Mouse (Mus musculus) thymus, postnatal 4 days (tissue): ENCODE measurements around the gene Bcas1.
"Not testable (repeated sequence)": the region's sequence is repeated elsewhere in the genome, so short reads cannot be mapped to it uniquely, and the experiment has no call there.

Source experiments
- DNase-seq: peaks from one replicate; pipeline ENCODE4 v3.0.0; 2021

Gene Bcas1

GRCm38 (mm10) chr2:170427704-170428103 lies at the start of gene Bcas1:
Bcas1 (minus strand) TSS chr2:170427845.
- DNase-seq, result no peak

DNA sequence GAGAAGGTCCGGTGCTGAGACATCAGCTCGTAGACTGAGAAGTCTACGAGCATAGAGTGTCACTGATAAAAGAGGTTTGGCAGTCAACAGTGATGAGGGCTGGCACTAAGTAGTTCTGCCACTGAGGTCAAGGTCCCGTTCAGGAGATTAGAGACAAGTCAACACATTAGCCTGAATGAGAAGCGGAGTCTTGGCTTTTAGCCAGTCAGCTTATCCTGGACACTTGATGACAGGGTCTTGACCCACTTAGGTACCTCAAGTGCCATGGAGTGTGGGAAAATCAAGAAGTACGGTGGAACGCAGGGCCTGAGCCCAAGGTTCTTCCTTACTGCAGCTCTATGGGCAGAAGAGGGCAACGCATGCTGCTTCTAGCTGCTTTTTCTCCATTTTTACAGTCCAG lies 49.0 kb upstream of the Bcas1 start:
- no peak for DNase-seq

DNA sequence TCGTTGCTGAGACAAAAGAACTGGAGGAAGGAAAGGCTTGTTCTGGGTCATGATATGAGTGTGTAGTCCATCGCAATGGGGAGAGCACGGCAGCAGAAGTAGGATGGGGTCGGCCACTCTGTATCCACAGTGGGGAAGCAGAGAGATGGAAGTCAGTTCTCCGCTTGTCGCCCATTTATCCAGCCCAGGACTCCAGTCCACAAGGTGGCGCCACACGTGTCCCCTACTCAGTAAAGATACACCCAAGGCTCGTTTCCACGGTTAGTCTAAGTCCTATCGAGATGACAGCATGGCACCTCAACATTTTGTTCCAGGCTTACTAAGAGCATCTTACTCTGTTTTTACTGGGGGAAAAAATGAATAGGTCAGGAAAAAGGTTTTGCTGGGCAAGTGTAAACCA lies 48.6 kb upstream of the Bcas1 start:
- DNase-seq, result peak; percentile 71

- DNase-seq, result no peak
These were observed 47.5 kb upstream of the Bcas1 start for GRCm38 (mm10) chr2:170475164-170475563.

GRCm38 (mm10) chr2:170474125-170474524 lies 46.5 kb upstream of the Bcas1 start:
- DNase-seq, result no peak

DNA sequence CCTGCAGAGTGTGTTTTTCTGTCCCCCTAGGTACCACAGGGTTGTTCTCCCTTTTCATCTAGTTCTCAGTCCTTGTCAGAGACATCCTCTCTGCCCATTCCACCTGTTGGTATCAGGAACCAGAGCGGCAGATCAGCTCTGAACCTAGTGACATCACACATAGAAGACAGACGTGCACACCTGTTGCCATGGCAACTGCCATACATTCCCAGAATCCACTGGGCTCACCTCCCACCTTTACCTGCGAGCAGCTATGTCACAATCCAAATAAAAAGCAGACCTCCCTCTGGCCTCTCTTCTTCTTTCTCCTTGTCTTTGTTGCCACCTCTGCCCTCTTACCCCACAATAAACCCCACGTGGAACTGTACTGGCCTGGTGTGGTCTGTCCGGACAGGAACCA lies 42.9 kb upstream of the Bcas1 start:
- no peak for DNase-seq

- DNase-seq, result no peak
These were observed 42.1 kb upstream of the Bcas1 start for GRCm38 (mm10) chr2:170469616-170470308.

- DNase-seq, result peak; percentile 66
These were observed 40.4 kb upstream of the Bcas1 start for GRCm38 (mm10) chr2:170468009-170468408.

DNA sequence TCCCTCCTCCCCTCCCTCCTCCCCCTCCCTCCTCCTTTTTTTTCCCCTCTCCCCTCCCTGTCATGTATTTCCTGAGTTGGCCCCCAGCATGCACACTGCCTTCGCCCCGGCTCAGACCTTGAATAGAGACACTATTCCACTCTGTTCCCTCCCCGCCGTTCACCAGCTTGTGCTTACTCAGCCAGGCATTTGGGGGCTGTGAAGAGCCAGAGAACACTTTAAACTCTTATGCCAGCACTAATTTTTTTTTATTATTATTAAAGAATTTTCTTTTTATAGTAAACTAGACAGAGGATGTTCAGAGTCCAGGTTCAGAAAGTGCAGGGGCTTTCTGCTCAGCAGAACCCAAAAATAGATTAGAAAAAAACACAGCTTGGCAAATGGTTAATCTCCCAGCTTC lies 37.2 kb upstream of the Bcas1 start:
- DNase-seq, result no peak

DNA sequence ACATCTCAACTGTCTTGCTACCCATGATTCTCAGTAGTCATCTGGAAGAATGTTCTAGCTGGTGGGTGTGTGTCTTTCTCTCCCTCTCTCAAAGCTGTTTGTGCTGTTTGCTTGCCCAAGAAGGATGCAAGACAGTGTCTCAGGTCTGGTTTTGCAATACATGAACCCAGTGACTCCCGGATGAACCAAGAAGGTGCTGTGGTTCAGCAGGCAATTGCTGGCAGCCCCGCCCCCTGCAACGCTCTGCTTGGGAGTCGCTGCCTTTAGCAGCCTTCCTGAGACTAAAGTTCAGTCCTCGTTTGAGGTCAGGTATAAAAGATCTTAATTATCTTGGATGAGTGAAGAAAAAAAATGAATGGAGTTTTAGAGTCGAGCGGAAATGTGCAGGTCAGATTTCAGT lies 34.0 kb upstream of the Bcas1 start:
- DNase-seq, result no peak

DNA sequence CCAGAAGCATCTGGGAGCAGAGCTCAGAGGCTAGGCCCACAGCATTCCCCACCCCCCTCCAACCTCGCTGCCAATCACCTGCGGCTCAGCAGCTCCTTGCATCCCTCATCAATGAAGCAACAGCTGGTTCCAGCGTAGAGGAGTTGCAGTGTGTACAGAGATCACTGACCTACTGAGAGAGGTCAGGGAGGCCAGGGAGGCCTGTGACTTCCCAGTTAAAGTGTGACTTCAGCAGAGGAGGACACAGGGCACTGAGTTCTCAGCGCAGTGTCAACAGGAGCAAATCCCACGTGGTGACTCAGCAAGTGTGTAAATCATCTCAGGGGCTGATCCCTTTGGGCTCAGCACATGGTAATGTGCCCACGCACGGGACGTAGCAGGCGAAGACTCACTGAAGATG lies 32.2 kb upstream of the Bcas1 start:
- no peak for DNase-seq

GRCm38 (mm10) chr2:170459183-170459582 lies 31.5 kb upstream of the Bcas1 start:
- DNase-seq, result no peak

DNA sequence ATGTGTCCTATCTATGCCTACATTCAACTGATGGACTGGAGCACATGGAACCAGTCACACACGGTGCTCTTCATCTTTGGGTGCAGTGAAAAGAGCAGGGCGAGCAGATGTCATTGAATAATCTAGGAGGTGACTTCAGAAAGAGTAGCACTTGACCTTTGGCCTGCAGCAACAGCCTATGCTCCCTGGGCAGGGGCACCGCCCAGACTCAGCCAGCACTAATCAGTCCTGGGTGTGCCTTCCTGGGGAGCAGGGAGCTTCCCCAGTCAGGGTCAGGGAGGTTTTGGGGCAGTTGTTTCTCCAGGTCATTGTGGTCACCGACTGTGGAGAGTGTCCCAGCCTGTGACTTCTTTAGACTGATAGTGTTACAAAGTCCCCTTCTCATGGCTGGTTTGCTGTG lies 26.2 kb upstream of the Bcas1 start:
- DNase-seq, result not testable (repeated sequence)

GRCm38 (mm10) chr2:170450933-170451332 lies 23.3 kb upstream of the Bcas1 start:
- DNase-seq, result peak; percentile 81

DNA sequence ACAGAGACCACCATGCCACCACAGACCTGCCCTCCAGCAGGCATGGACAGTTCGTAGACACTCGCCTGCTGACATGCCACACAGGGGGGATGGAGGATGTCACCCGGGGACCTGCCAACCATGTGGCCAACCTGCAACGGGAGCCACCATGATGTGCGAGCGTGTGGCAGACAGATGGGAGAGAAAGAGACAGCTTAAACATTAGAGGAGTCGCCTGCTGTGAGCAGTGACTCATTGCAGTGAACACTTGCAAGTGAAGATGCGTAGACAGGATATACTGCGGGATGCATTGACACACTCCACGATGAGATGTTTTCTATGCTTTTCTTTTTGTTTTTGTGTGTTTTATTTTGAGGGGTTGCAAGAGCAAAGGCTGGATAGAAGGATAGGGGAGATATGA lies 20.0 kb upstream of the Bcas1 start:
- no peak for DNase-seq

DNA sequence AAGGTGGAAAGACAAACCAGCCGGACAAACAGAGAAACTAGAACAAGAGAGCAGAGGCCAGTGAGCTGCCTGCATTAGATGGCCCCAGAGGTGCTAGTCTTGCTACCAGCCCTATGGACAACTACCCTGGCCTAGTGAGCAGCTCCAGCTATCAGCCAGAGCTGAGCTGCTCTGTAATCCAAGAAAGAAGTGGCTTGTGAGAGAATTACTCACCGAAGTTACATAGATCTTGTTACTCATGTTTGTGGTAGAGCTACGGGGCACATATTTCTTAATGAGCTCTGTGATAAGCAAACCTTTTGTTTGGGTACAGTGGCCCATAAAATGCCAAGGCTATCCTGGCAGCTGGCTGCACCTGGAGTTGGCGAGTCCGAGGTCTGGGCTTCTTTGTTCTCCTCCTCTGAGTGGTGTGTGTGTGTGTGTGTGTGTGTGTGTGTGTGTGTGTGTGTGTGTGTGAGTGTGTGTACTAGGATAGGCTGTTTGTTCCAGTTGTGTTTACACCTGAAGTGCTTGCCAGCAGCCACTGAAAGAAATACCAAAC lies 19.3 kb upstream of the Bcas1 start:
- no peak for DNase-seq

GRCm38 (mm10) chr2:170445861-170446260 lies 18.2 kb upstream of the Bcas1 start:
- DNase-seq, result no peak

DNA sequence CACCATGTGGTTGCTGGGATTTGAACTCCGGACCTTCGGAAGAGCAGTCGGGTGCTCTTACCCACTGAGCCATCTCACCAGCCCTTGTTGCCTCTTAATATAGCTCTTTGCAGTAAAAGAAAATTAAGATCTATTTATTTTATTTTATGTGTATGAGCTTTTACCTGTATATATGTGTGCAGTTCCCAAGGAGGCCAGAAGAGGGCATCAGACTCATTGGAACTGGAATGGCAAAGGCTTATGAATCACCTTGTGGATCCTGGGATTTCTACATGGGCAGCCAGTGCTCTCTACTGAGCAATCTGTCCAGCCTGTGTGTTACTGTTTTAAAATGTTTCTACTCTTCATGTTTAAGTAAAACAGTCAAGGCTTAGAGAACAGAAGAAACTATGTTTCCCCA lies 14.9 kb upstream of the Bcas1 start:
- DNase-seq, result peak; percentile 46

- no peak for DNase-seq
These were observed 11.1 kb upstream of the Bcas1 start for GRCm38 (mm10) chr2:170438782-170439181.

- DNase-seq, result no peak
These were observed 8.6 kb upstream of the Bcas1 start for GRCm38 (mm10) chr2:170436204-170436603.

- DNase-seq, result no peak
These were observed 4.5 kb upstream of the Bcas1 start for GRCm38 (mm10) chr2:170432152-170432551.

- DNase-seq, result no peak
These were observed 1.3 kb upstream of the Bcas1 start for GRCm38 (mm10) chr2:170428966-170429365.

GRCm38 (mm10) chr2:170424131-170424530 lies 3.5 kb downstream of the Bcas1 start:
- DNase-seq, result no peak

DNA sequence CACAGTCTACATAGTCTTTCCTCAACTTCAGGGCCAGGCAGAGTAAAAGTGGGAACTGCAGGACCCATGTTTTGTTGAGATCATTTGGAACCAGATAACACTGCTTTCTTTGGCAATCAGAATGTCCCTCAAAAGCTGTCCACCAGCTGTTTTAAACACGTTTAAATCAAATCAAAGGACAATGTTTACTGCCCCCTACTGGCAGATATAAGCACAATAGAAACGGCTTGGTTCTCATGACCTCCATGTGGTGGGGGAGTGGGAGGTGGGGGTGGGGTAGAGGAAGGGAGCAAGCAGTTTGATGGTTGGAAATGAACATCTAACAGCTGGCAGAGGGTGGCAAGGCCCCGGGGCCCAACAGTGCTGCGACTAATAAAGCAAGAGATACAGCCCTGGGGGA lies 5.7 kb downstream of the Bcas1 start:
- no peak for DNase-seq

- peak; percentile 66 for DNase-seq
These were observed 8.9 kb downstream of the Bcas1 start for GRCm38 (mm10) chr2:170418748-170419147.
